Mouse (Mus musculus): Measurements from ENCODE around the gene Rpl24. TPM values are rescaled to one million over a fixed set of nuclear protein-coding genes. Genes with fewer than 3 reads are reported as not detected.

Gene Rpl24
- polyA plus RNA-seq, 1 experiment from 2014 or later = 585 TPM

- peak within 1 kb of the TSS; percentile 97 for H3K4me3 ChIP-seq
- peak within 1 kb of the TSS; percentile 86 for H3K9ac ChIP-seq (replicated peaks)
- H3K36me3 ChIP-seq = peaks cover 42% of the 10 kb centered on the region
- H3K4me2 ChIP-seq (replicated peaks) = peak within 1 kb of the TSS; percentile 63
- no peaks in the 10 kb centered on the region for H3K27me3 ChIP-seq
- peaks cover 41% of the 10 kb centered on the region for H3K4me1 ChIP-seq
- no peaks in the 10 kb centered on the region for H3K9me3 ChIP-seq
- ATAC-seq (replicated peaks) = peak; percentile 99
- WGBS = under 1% methylated on average over 73 of the region's 86 CpGs
- H3K27ac ChIP-seq (replicated peaks) = peak within 1 kb of the TSS; percentile 92
Observed at GRCm38 (mm10) chr16:55973431-55974255, 7.6 kb downstream of the Rpl24 start, which contains the start of gene Zbtb11. Gene Zbtb11 (plus strand): TSS chr16:55973883.

GRCm38 (mm10) chr16:55974256-55974902, 8.3 kb downstream of the Rpl24 start:
- Histone ChIP-seq H3K9ac (replicated peaks) (peak overlapping the region; percentile 86), H3K4me1 (peaks cover 34% of the 10 kb centered on the region), H3K36me3 (peaks cover 34% of the 10 kb centered on the region), H3K4me2 (replicated peaks) (peak overlapping the region; percentile 63), H3K27me3 (no peaks in the 10 kb centered on the region), H3K9me3 (no peaks in the 10 kb centered on the region), H3K4me3 (peak overlapping the region; percentile 97), H3K27ac (replicated peaks) (peak overlapping the region; percentile 92)
- peak; percentile 83 for ATAC-seq (replicated peaks)
- whole genome bisulfite sequencing = 1% methylated on average over 52 of the region's 55 CpGs

GRCm38 (mm10) chr16:55974903-55975285, 8.8 kb downstream of the Rpl24 start:
- Histone ChIP-seq H3K4me1 (peaks cover 30% of the 10 kb centered on the region), H3K4me2 (replicated peaks) (peak overlapping the region; percentile 63), H3K4me3 (peak overlapping the region; percentile 97), H3K9me3 (no peaks in the 10 kb centered on the region), H3K27ac (replicated peaks) (peak overlapping the region; percentile 92), H3K9ac (replicated peaks) (peak overlapping the region; percentile 86), H3K36me3 (peaks cover 29% of the 10 kb centered on the region), H3K27me3 (no peaks in the 10 kb centered on the region)
- 6% methylated on average over 14 of the region's 14 CpGs for WGBS
- no peak for ATAC-seq (replicated peaks)

- Histone ChIP-seq H3K27ac (replicated peaks) (no peak overlapping the region), H3K9me3 (no peaks in the 10 kb centered on the region), H3K4me2 (replicated peaks) (no peak overlapping the region), H3K4me1 (no peaks in the 10 kb centered on the region), H3K36me3 (peaks cover 39% of the 10 kb centered on the region), H3K4me3 (no peak overlapping the region), H3K9ac (replicated peaks) (no peak overlapping the region), H3K27me3 (no peaks in the 10 kb centered on the region)
- ATAC-seq (replicated peaks) = no peak
- 94% methylated on average over 3 of the region's 3 CpGs for WGBS
Observed at GRCm38 (mm10) chr16:55986001-55986400, 19.9 kb downstream of the Rpl24 start.

GRCm38 (mm10) chr16:55990311-55990710, 24.2 kb downstream of the Rpl24 start:
- H3K9ac ChIP-seq (replicated peaks) = no peak overlapping the region
- no peak overlapping the region for H3K4me2 ChIP-seq (replicated peaks)
- no peaks in the 10 kb centered on the region for H3K27me3 ChIP-seq
- H3K36me3 ChIP-seq = peaks cover 46% of the 10 kb centered on the region
- no peak overlapping the region for H3K27ac ChIP-seq (replicated peaks)
- no peaks in the 10 kb centered on the region for H3K9me3 ChIP-seq
- WGBS = 94% methylated on average over 4 of the region's 4 CpGs
- ATAC-seq (replicated peaks) = no peak
- no peaks in the 10 kb centered on the region for H3K4me1 ChIP-seq
- H3K4me3 ChIP-seq = no peak overlapping the region

- H3K9me3 ChIP-seq = no peaks in the 10 kb centered on the region
- no peaks in the 10 kb centered on the region for H3K27me3 ChIP-seq
- peaks cover 48% of the 10 kb centered on the region for H3K36me3 ChIP-seq
- H3K4me1 ChIP-seq = no peaks in the 10 kb centered on the region
- no peak for ATAC-seq (replicated peaks)
- no peak overlapping the region for H3K9ac ChIP-seq (replicated peaks)
- H3K4me3 ChIP-seq = no peak overlapping the region
- WGBS = 92% methylated on average over 2 of the region's 2 CpGs
- no peak overlapping the region for H3K27ac ChIP-seq (replicated peaks)
- no peak overlapping the region for H3K4me2 ChIP-seq (replicated peaks)
Observed at GRCm38 (mm10) chr16:55994235-55994634, 28.2 kb downstream of the Rpl24 start.

GRCm38 (mm10) chr16:56006798-56007197, 40.7 kb downstream of the Rpl24 start:
- H3K9me3 ChIP-seq = no peaks in the 10 kb centered on the region
- H3K36me3 ChIP-seq = peaks cover 58% of the 10 kb centered on the region
- no peak for ATAC-seq (replicated peaks)
- no peak overlapping the region for H3K4me2 ChIP-seq (replicated peaks)
- WGBS = 98% methylated on average over 11 of the region's 11 CpGs
- H3K27me3 ChIP-seq = no peaks in the 10 kb centered on the region
- no peak overlapping the region for H3K4me3 ChIP-seq
- no peak overlapping the region for H3K27ac ChIP-seq (replicated peaks)
- H3K4me1 ChIP-seq = no peaks in the 10 kb centered on the region
- no peak overlapping the region for H3K9ac ChIP-seq (replicated peaks)

GRCm38 (mm10) chr16:56008862-56009261, 42.8 kb downstream of the Rpl24 start:
- no peak overlapping the region for H3K9ac ChIP-seq (replicated peaks)
- no peak overlapping the region for H3K27ac ChIP-seq (replicated peaks)
- no peaks in the 10 kb centered on the region for H3K9me3 ChIP-seq
- H3K27me3 ChIP-seq = no peaks in the 10 kb centered on the region
- 98% methylated on average over 1 of the region's 1 CpGs for WGBS
- peaks cover 49% of the 10 kb centered on the region for H3K36me3 ChIP-seq
- no peaks in the 10 kb centered on the region for H3K4me1 ChIP-seq
- no peak overlapping the region for H3K4me2 ChIP-seq (replicated peaks)
- ATAC-seq (replicated peaks) = no peak
- H3K4me3 ChIP-seq = no peak overlapping the region

- WGBS = 92% methylated on average over 10 of the region's 10 CpGs
- H3K4me1 ChIP-seq = no peaks in the 10 kb centered on the region
- peaks cover 31% of the 10 kb centered on the region for H3K36me3 ChIP-seq
Observed at GRCm38 (mm10) chr16:56012789-56013743, 47.0 kb downstream of the Rpl24 start.

GRCm38 (mm10) chr16:56014076-56014475, 48.0 kb downstream of the Rpl24 start:
- Histone ChIP-seq H3K4me2 (replicated peaks) (no peak overlapping the region), H3K9me3 (no peaks in the 10 kb centered on the region), H3K9ac (replicated peaks) (no peak overlapping the region), H3K27ac (replicated peaks) (no peak overlapping the region), H3K4me1 (no peaks in the 10 kb centered on the region), H3K4me3 (no peak overlapping the region), H3K36me3 (peaks cover 39% of the 10 kb centered on the region), H3K27me3 (no peaks in the 10 kb centered on the region)
- WGBS = 91% methylated on average over 7 of the region's 7 CpGs
- ATAC-seq (replicated peaks) = no peak

More at GRCm38 (mm10) chr16:56012789-56013743, 47.0 kb downstream of the Rpl24 start:
- Histone ChIP-seq H3K27me3 (no peaks in the 10 kb centered on the region), H3K4me3 (no peak overlapping the region), H3K9ac (replicated peaks) (no peak overlapping the region), H3K9me3 (no peaks in the 10 kb centered on the region), H3K4me2 (replicated peaks) (no peak overlapping the region), H3K27ac (replicated peaks) (no peak overlapping the region)
- 0 out of 2 replicates have a peak, but pooled peaks have one; percentile 44 for ATAC-seq (replicated peaks)

GRCm38 (mm10) chr16:56019660-56020059, 53.6 kb downstream of the Rpl24 start:
- H3K4me3 ChIP-seq = no peak overlapping the region
- ATAC-seq (replicated peaks) = no peak
- WGBS = 96% methylated on average over 7 of the region's 7 CpGs
- 0 out of 2 replicates have a peak, but pooled peaks cover 2% of the 10 kb centered on the region for H3K4me1 ChIP-seq
- H3K9me3 ChIP-seq = no peaks in the 10 kb centered on the region
- no peak overlapping the region for H3K27ac ChIP-seq (replicated peaks)
- H3K4me2 ChIP-seq (replicated peaks) = no peak overlapping the region
- H3K27me3 ChIP-seq = no peaks in the 10 kb centered on the region
- H3K36me3 ChIP-seq = peaks cover 52% of the 10 kb centered on the region
- H3K9ac ChIP-seq (replicated peaks) = no peak overlapping the region

Data from forebrain, embryonic 15.5 days (tissue).